Mouse (Mus musculus) kidney, postnatal 25 days (tissue): ENCODE measurements around the gene Scfd2.

Experiments
- DNase-seq, 2 experiments: peaks; one replicate each; pipeline ENCODE4 v3.0.0; 2021; ENCODE audit warnings: mixed read lengths in 2 of 2

Scfd2 gene

GRCm38 (mm10) chr5:74197541-74198330 is 333.8 kb downstream of the Scfd2 start:
- no peak for DNase-seq

GRCm38 (mm10) chr5:74196307-74196618 is 335.3 kb downstream of the Scfd2 start:
- DNase-seq: peak; percentile 79 to 83

- DNase-seq: peak in 1 of 2 experiments; percentile 18
These were observed 335.8 kb downstream of the Scfd2 start for GRCm38 (mm10) chr5:74195614-74196306.

- peak; percentile 95 to 97 for DNase-seq
These were observed 336.5 kb downstream of the Scfd2 start, which contains the start of gene Rasl11b for GRCm38 (mm10) chr5:74194841-74195613. Rasl11b (plus strand) TSS chr5:74195286.

GRCm38 (mm10) chr5:74194027-74194840 is 337.3 kb downstream of the Scfd2 start:
- DNase-seq: no peak

GRCm38 (mm10) chr5:74193626-74194025 is 337.9 kb downstream of the Scfd2 start:
- peak; percentile 33 to 75 for DNase-seq

GRCm38 (mm10) chr5:74193008-74193407 is 338.6 kb downstream of the Scfd2 start:
- DNase-seq: no peak

- DNase-seq: no peak
These were observed 340.6 kb downstream of the Scfd2 start for GRCm38 (mm10) chr5:74190911-74191310.

- DNase-seq: peak; percentile 65 to 85
These were observed 341.4 kb downstream of the Scfd2 start for GRCm38 (mm10) chr5:74190161-74190491.

- DNase-seq: no peak
These were observed 341.9 kb downstream of the Scfd2 start for GRCm38 (mm10) chr5:74189484-74190160.

GRCm38 (mm10) chr5:74188886-74189285 is 342.7 kb downstream of the Scfd2 start:
- no peak for DNase-seq

GRCm38 (mm10) chr5:74188076-74188475 is 343.5 kb downstream of the Scfd2 start:
- no peak for DNase-seq

GRCm38 (mm10) chr5:74184607-74185006 is 347.0 kb downstream of the Scfd2 start:
- DNase-seq: no peak

GRCm38 (mm10) chr5:74183118-74183517 is 348.4 kb downstream of the Scfd2 start:
- DNase-seq: no peak

- DNase-seq: no peak
These were observed 351.3 kb downstream of the Scfd2 start for GRCm38 (mm10) chr5:74180216-74180615.

GRCm38 (mm10) chr5:74175526-74176270 is 355.9 kb downstream of the Scfd2 start:
- DNase-seq: peak; percentile 24 to 57

GRCm38 (mm10) chr5:74173162-74173844 is 358.3 kb downstream of the Scfd2 start:
- peak in 1 of 2 experiments; percentile 11 for DNase-seq

GRCm38 (mm10) chr5:74172208-74172607 is 359.4 kb downstream of the Scfd2 start:
- no peak for DNase-seq

- peak; percentile 30 to 74 for DNase-seq
These were observed 359.8 kb downstream of the Scfd2 start for GRCm38 (mm10) chr5:74171768-74172167.

- no peak for DNase-seq
These were observed 363.5 kb downstream of the Scfd2 start for GRCm38 (mm10) chr5:74168085-74168484.

GRCm38 (mm10) chr5:74166642-74167041 is 364.9 kb downstream of the Scfd2 start:
- no peak for DNase-seq
